Mouse (Mus musculus): Measurements from ENCODE around the gene Prcp.

GRCm38 (mm10) chr7:92870161-92870560 lies 4.1 kb upstream of the Prcp start:
- TF ChIP-seq CTCF (IDR thresholded peaks at IDR 0.05 in 2 of 3, conservative IDR thresholded peaks at IDR 0.05 in 1 of 3; ENCODE audit: control insufficient read depth in 1 of 3, insufficient read depth in 1 of 3, low read depth in 2 of 3, low read length in 3 of 3, poor library complexity in 1 of 3, severe bottlenecking in 1 of 3) (peak in 1 of 3 experiments; percentile 44; a peak in 2 of 6 replicates), TCF12 (IDR thresholded peaks at IDR 0.05; ENCODE audit: low read depth, low read length) (no peak), POLR2A (IDR thresholded peaks at IDR 0.05; ENCODE audit: control insufficient read depth in 1 of 2, insufficient read depth in 1 of 2, low read depth in 1 of 2, low read length in 2 of 2, poor library complexity in 1 of 2) (no peak), CHD2 (IDR thresholded peaks at IDR 0.05; ENCODE audit: low read length) (no peak), JUND (IDR thresholded peaks at IDR 0.05; ENCODE audit: low read depth, low read length) (no peak), ZKSCAN1 (IDR thresholded peaks at IDR 0.05; ENCODE audit: low read depth, low read length) (no peak)
